Comparison of ENCODE assay signal across 9 mouse cellular contexts in the genomic region with DNA sequence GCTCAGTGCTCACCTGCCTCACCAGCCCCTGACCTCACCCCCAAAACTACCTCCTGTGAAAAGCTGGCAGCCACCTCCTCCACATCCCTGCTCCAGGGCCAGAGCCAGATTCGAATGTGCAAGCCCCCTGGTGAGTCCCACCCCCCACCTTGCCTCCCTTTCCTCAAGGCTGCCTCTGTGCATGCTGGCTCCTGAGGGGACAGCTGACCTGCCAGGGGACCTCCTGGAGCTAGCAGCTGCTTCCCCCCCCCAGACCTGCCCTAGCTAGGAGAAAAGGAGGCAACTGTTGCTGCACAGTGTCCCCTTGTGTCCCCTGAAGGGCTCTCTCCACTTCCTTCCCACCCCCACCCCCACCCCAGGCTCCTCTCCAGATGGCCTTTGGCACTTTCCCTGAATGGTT. TPM values are rescaled to one million over a fixed set of nuclear protein-coding genes. Genes with fewer than 3 reads are reported as not detected.
A peak's percentile ranks its signal among the peaks of the same experiment; 100 is the strongest.
DNase-seq lines count a peak whose midpoint lies in the region; ATAC-seq lines count a peak whose summit lies in the region.
"Had no signal": no experiment of that assay in that cellular context is flagged by ENCODE, and none has a peak within 500 bp of the region (broad histone marks: within the 10 kb centered on the region; RNA-seq: fewer than 3 reads in every experiment).

No protein-coding gene starts in this region.

- peak overlapping the region; percentile 5; the same call in 1 of the 2 replicates for H3K4me3 ChIP-seq in kidney, embryonic 15.5 days (replicated peaks)
- no peak overlapping the region for H3K4me3 ChIP-seq in brown adipose tissue, adult 24 weeks (ENCODE audit: insufficient read depth, low read depth, low read length)
- no peak overlapping the region for H3K4me3 ChIP-seq in hindbrain, embryonic 11.5 days (ENCODE audit: low read depth, low read length)
- no peak overlapping the region for H3K4me3 ChIP-seq in midbrain, embryonic 14.5 days (replicated peaks; ENCODE audit: low read depth, low read length)

- peaks cover 85% of the 10 kb centered on the region for H3K4me1 ChIP-seq in kidney, embryonic 15.5 days
- H3K4me1 ChIP-seq in brown adipose tissue, adult 24 weeks (ENCODE audit: control insufficient read depth, insufficient read depth, insufficient read length, low read length) = peaks cover 24% of the 10 kb centered on the region
- peaks cover 52% of the 10 kb centered on the region for H3K4me1 ChIP-seq in hindbrain, embryonic 11.5 days (replicated peaks; ENCODE audit: control insufficient read depth, insufficient read depth, low read length)
- peaks cover 47% of the 10 kb centered on the region for H3K4me1 ChIP-seq in midbrain, embryonic 14.5 days (ENCODE audit: control insufficient read depth, insufficient read depth, low read length)

- peak overlapping the region; percentile 100 for H3K27ac ChIP-seq in kidney, embryonic 15.5 days
- H3K27ac ChIP-seq in brown adipose tissue, adult 24 weeks (replicated peaks; ENCODE audit: low read depth, low read length) = 0 out of 2 replicates have a peak overlapping the region, but pooled peaks have one; percentile 4
- H3K27ac ChIP-seq in hindbrain, embryonic 11.5 days (ENCODE audit: low read depth, low read length) = peak overlapping the region; percentile 11; the same call in 1 of the 2 replicates
- 0 out of 2 replicates have a peak overlapping the region, but pooled peaks have one; percentile 32 for H3K27ac ChIP-seq in midbrain, embryonic 14.5 days (replicated peaks; ENCODE audit: low read depth, low read length)

- H3K36me3 ChIP-seq in kidney, embryonic 15.5 days = peaks cover 66% of the 10 kb centered on the region
- H3K36me3 ChIP-seq in hindbrain, embryonic 11.5 days (ENCODE audit: control insufficient read depth, insufficient read depth, low read length) = peaks cover 48% of the 10 kb centered on the region
- H3K36me3 ChIP-seq in midbrain, embryonic 14.5 days (ENCODE audit: control insufficient read depth, insufficient read depth, low read length) = peaks cover 75% of the 10 kb centered on the region

- no peak for DNase-seq in kidney, postnatal 14 days
- no peak for DNase-seq in hindbrain, embryonic 11.5 days (ENCODE audit: low spot score)
- no peak for DNase-seq in midbrain, embryonic 14.5 days
- DNase-seq in gastrocnemius, postnatal 10 days = no peak
- DNase-seq in embryo, embryonic 9.5 days (ENCODE audit: extremely low spot score) = no peak
- no peak for DNase-seq in urinary bladder, adult 18-20 months (ENCODE audit: low spot score in 2 of 2)
- DNase-seq: lung, postnatal 36 days had no signal

- no peak for ATAC-seq in kidney, embryonic 15.5 days (replicated peaks; ENCODE audit: low FRiP score)
- ATAC-seq in hindbrain, embryonic 11.5 days (ENCODE audit: low FRiP score) = no peak
- no peak for ATAC-seq in midbrain, embryonic 14.5 days (ENCODE audit: low FRiP score, low TSS enrichment)

- no peak overlapping the region for H3K4me2 ChIP-seq in kidney, embryonic 15.5 days
- H3K4me2 ChIP-seq in hindbrain, embryonic 11.5 days (replicated peaks; ENCODE audit: low read depth, low read length) = no peak overlapping the region
- no peak overlapping the region for H3K4me2 ChIP-seq in midbrain, embryonic 14.5 days (ENCODE audit: low read length)

- H3K9me3 ChIP-seq in kidney, embryonic 15.5 days (replicated peaks) = no peaks in the 10 kb centered on the region
- H3K9me3 ChIP-seq in hindbrain, embryonic 11.5 days (ENCODE audit: control insufficient read depth, low read length) = no peaks in the 10 kb centered on the region
- no peaks in the 10 kb centered on the region for H3K9me3 ChIP-seq in midbrain, embryonic 14.5 days (ENCODE audit: control insufficient read depth, low read length)

- no peaks in the 10 kb centered on the region for H3K27me3 ChIP-seq in kidney, embryonic 15.5 days
- H3K27me3 ChIP-seq in hindbrain, embryonic 11.5 days (ENCODE audit: control insufficient read depth, insufficient read depth, low read length) = no peaks in the 10 kb centered on the region
- no peaks in the 10 kb centered on the region for H3K27me3 ChIP-seq in midbrain, embryonic 14.5 days (ENCODE audit: control insufficient read depth, insufficient read depth, low read length)

- H3K9ac ChIP-seq in kidney, embryonic 15.5 days = no peak overlapping the region
- no peak overlapping the region for H3K9ac ChIP-seq in hindbrain, embryonic 11.5 days (ENCODE audit: low read depth, low read length)
- no peak overlapping the region for H3K9ac ChIP-seq in midbrain, embryonic 14.5 days (replicated peaks; ENCODE audit: low read length)

- WGBS in kidney, embryonic 15.5 days = 50% methylated on average over 1 of the region's 1 CpGs
- 67% methylated on average over 1 of the region's 1 CpGs for WGBS in hindbrain, embryonic 11.5 days
- WGBS in midbrain, embryonic 14.5 days = 50% methylated on average over 1 of the region's 1 CpGs

RNA-seq across cellular contexts. Expression of a gene that starts 7.2 kb away (rescaled TPM):
- 18.8 and 19.5 TPM in 2 replicates for polyA plus RNA-seq in kidney, embryonic 15.5 days (2015; fragmentation: Nextera tagmentation; extraction: Ambion mirVana)
- 25.5 and 31.6 TPM in 2 replicates for polyA plus RNA-seq in brown adipose tissue, adult 24 weeks (2012; ENCODE audit: insufficient read depth, insufficient read length, missing spikeins)
- 66.7 and 67.1 TPM in 2 replicates for polyA plus RNA-seq in hindbrain, embryonic 11.5 days (2014; fragmentation: Nextera tagmentation; extraction: Ambion mirVana)
- polyA plus RNA-seq in midbrain, embryonic 14.5 days (2014; fragmentation: Nextera tagmentation; extraction: Ambion mirVana) = 62.6 and 65.6 TPM in 2 replicates
- total RNA-seq in gastrocnemius, postnatal 10 days (2021) = 10 to 100 TPM; 34.3 to 62.7 TPM

RNA-seq across cellular contexts. Expression of a gene that starts 10.5 kb away (rescaled TPM):
- 95.1 and 111 TPM in 2 replicates for polyA plus RNA-seq in kidney, embryonic 15.5 days (2015; fragmentation: Nextera tagmentation; extraction: Ambion mirVana)
- polyA plus RNA-seq in brown adipose tissue, adult 24 weeks (2012; ENCODE audit: insufficient read depth, insufficient read length, missing spikeins) = 15.1 and 27.5 TPM in 2 replicates
- polyA plus RNA-seq in hindbrain, embryonic 11.5 days (2014; fragmentation: Nextera tagmentation; extraction: Ambion mirVana) = 83.4 and 90.4 TPM in 2 replicates
- 295 and 421 TPM in 2 replicates for polyA plus RNA-seq in midbrain, embryonic 14.5 days (2014; fragmentation: Nextera tagmentation; extraction: Ambion mirVana)
- total RNA-seq in gastrocnemius, postnatal 10 days (2021) = 10 to 100 TPM; 84.3 to 88.4 TPM

RNA-seq across cellular contexts. Expression of a gene that starts 14.6 kb away (rescaled TPM):
- 5.7 and 6.1 TPM in 2 replicates for polyA plus RNA-seq in kidney, embryonic 15.5 days (2015; fragmentation: Nextera tagmentation; extraction: Ambion mirVana)
- 1.1 and 1.5 TPM in 2 replicates for polyA plus RNA-seq in brown adipose tissue, adult 24 weeks (2012; ENCODE audit: insufficient read depth, insufficient read length, missing spikeins)
- 15.1 and 16.7 TPM in 2 replicates for polyA plus RNA-seq in hindbrain, embryonic 11.5 days (2014; fragmentation: Nextera tagmentation; extraction: Ambion mirVana)
- 78.9 and 101 TPM in 2 replicates for polyA plus RNA-seq in midbrain, embryonic 14.5 days (2014; fragmentation: Nextera tagmentation; extraction: Ambion mirVana)
- total RNA-seq in gastrocnemius, postnatal 10 days (2021) = 1 to 10 TPM; 2.3 to 3.2 TPM

RNA-seq across cellular contexts. Expression of a gene that starts 16.8 kb away (rescaled TPM):
- polyA plus RNA-seq in kidney, embryonic 15.5 days (2015; fragmentation: Nextera tagmentation; extraction: Ambion mirVana) = 594 and 612 TPM in 2 replicates
- polyA plus RNA-seq in brown adipose tissue, adult 24 weeks (2012; ENCODE audit: insufficient read depth, insufficient read length, missing spikeins) = 1,146 and 1,395 TPM in 2 replicates
- polyA plus RNA-seq in hindbrain, embryonic 11.5 days (2014; fragmentation: Nextera tagmentation; extraction: Ambion mirVana) = 364 and 371 TPM in 2 replicates
- 407 and 480 TPM in 2 replicates for polyA plus RNA-seq in midbrain, embryonic 14.5 days (2014; fragmentation: Nextera tagmentation; extraction: Ambion mirVana)
- 100 to 1,000 TPM; 576 to 659 TPM for total RNA-seq in gastrocnemius, postnatal 10 days (2021)

RNA-seq across cellular contexts. Expression of a gene that starts 17.5 kb away (rescaled TPM):
- 11.2 and 13.2 TPM in 2 replicates for polyA plus RNA-seq in kidney, embryonic 15.5 days (2015; fragmentation: Nextera tagmentation; extraction: Ambion mirVana)
- 10.9 and 14.9 TPM in 2 replicates for polyA plus RNA-seq in brown adipose tissue, adult 24 weeks (2012; ENCODE audit: insufficient read depth, insufficient read length, missing spikeins)
- polyA plus RNA-seq in hindbrain, embryonic 11.5 days (2014; fragmentation: Nextera tagmentation; extraction: Ambion mirVana) = 7.6 and 9.4 TPM in 2 replicates
- polyA plus RNA-seq in midbrain, embryonic 14.5 days (2014; fragmentation: Nextera tagmentation; extraction: Ambion mirVana) = 5.7 and 9.9 TPM in 2 replicates
- total RNA-seq in gastrocnemius, postnatal 10 days (2021) = 1 to 10 TPM; 3.9 to 5.5 TPM

Comparison
In these comparisons a context has a peak if more than half of its experiments do, and no peak if none do; other contexts are left out.
1. H3K27ac ChIP-seq: peak in every context shown above with its lines; median percentile 100 in kidney, embryonic 15.5 days; 32 in midbrain, embryonic 14.5 days; 11 in hindbrain, embryonic 11.5 days; 4 in brown adipose tissue, adult 24 weeks.